Mouse (Mus musculus) sigmoid colon, adult 10 weeks (tissue): ENCODE data around the gene Nol12. TPM values are rescaled to one million over a fixed set of nuclear protein-coding genes. Genes with fewer than 3 reads are reported as not detected.

Experiments
- polyA plus RNA-seq: library from polyadenylated mRNA; stranded (reverse); fragments of 350-450 nt; fragmentation: Illumina TruSeq; extraction: RNeasy Lipid Tissue Mini Kit (QIAGEN cat#74804); gene quantifications from one replicate; pipeline ENCODE4 v1.2.3, GENCODE M21; 2014; ENCODE audit warnings: low read depth, low replicate concordance

Nol12 gene
- polyA plus RNA-seq = 1.6 TPM

DNA sequence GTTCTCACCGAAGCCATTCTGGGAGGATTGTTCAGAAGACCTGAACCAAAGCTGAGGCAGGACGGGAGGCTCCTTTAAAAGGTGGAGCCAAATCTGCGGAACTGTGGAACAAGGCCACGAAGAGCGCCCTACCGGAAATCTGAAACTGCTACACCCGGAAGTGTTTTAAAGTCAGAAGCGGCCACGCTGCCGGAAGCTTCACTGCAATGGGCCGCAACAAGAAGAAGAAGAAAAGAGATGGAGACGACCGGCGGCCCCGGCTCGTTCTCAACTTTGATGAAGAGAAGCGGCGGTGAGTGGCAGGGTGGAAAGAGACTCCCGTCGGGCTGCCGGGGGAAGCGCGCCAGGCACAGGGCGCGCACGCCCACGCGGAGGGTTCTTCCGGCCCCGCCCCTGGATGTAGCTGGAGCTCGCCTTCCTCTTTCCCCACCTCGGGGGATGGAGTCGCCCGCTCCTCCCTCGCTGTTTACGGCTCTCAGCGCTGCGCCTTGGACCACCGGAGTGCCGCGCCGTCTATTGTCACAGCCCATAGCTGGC lies at the start of gene Nol12:
Gene Nol12, plus strand, starts transcription at position 150 of the 537 bp plus-strand sequence.

GRCm38 (mm10) chr15:78899409-78899739 lies 35.4 kb upstream of the Nol12 start, which contains the start of gene Gm49510:
Gene Gm49510, plus strand, starts transcription at chr15:78899667.

GRCm38 (mm10) chr15:78899740-78900584 lies 34.8 kb upstream of the Nol12 start, which contains the start of gene Sh3bp1:
Gene Sh3bp1, plus strand, starts transcription at chr15:78899768.

DNA sequence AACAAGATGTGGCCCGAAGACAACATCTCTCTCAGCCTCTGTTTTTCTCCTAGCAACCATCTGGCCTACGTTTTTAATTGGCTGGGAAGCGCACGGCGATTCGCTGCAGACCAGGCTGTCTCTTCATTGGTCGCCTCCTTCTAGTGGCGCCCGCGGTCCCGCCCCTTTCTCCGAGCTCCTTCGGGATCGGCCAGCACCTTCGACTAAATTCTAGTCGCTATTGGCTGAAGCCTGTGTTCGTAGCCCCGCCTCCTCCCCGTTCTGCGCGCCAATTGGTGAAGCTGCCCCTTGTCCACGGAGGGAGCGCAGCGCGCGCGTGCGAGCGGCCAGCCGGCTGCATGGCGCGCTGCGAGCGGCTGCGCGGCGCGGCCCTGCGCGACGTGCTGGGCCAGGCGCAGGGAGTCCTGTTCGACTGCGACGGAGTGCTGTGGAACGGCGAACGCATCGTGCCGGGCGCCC lies 21.1 kb upstream of the Nol12 start, which contains the start of gene Pdxp:
Gene Pdxp, plus strand, starts transcription at position 288 of the 459 bp plus-strand sequence.

DNA sequence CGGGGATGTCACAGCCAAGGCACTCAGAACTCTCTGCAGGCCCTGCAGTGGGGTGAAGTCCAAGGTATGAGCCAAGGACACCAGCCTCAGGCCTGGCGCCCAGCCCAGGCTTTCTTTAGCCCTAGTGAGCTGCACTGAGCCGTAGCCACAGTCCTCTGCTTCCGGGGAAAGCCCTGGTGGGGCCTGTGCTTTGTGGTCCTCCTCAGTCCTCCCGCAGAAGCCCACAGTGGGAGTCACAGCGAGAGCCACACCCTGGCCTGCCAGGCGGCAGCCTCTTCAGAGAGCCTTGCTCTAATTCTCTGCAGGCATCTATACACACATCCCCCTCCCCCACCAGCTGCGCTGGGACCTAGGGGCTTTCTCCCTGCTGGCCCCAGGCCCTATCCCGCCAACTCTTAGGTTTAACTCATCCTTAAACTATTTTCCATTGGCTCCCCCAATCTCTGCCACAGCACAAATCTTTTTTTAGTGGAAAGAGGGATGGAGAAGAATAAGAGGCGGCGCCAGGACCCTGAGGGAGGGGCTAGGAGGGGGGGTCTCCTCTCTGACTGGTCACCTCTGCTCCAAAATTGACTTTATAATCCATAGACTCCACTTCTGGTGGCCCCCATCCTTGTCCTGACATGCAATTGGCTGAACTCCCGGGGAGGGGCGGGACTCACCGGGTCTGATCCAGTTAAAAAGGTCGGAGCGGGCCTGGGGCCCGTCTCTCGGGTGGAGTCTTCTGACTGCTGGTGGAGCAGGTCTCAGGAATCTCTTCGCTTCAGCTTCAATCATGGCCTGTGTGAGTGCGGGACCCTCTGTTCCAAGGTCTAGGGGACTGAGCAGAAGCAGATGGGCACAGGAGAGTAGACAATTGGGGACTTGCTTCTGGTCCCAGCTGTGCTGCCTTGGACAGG lies 8.5 kb upstream of the Nol12 start, which contains the start of gene Lgals1:
Gene Lgals1, plus strand, starts transcription at position 705 of the 899 bp plus-strand sequence.

GRCm38 (mm10) chr15:78947657-78948056 lies 12.9 kb downstream of the Nol12 start, which contains the start of gene Triobp:
Gene Triobp, plus strand, starts transcription at chr15:78947724.

Other genes with a start within 250 kb of the Nol12 start
- 0.13 TPM for gene Elfn2, start 216.2 kb upstream of the Nol12 start, polyA plus RNA-seq
- not detected for gene Mfng, start 161.5 kb upstream of the Nol12 start, polyA plus RNA-seq
- 0.66 TPM for gene Card10, start 131.9 kb upstream of the Nol12 start, polyA plus RNA-seq
- gene Cdc42ep1, start 92.3 kb upstream of the Nol12 start, polyA plus RNA-seq = not detected
- gene Lgals2, start 79.4 kb upstream of the Nol12 start, polyA plus RNA-seq = 0.95 TPM
- 0.66 TPM for gene Gga1, start 57.7 kb upstream of the Nol12 start, polyA plus RNA-seq
- not detected for gene Gm49510, start 35.3 kb upstream of the Nol12 start, polyA plus RNA-seq
- 0.85 TPM for gene Sh3bp1, start 35.2 kb upstream of the Nol12 start, polyA plus RNA-seq
- gene Pdxp, start 21.0 kb upstream of the Nol12 start, polyA plus RNA-seq = 0.35 TPM
- 2.7 TPM for gene Lgals1, start 8.2 kb upstream of the Nol12 start, polyA plus RNA-seq
- gene Triobp, start 12.8 kb downstream of the Nol12 start, polyA plus RNA-seq = 2.2 TPM
- gene H1f0, start 93.5 kb downstream of the Nol12 start, polyA plus RNA-seq = 206 TPM
- gene Galr3, start 107.0 kb downstream of the Nol12 start, polyA plus RNA-seq = not detected
- 1.5 TPM for gene Ankrd54, start 128.0 kb downstream of the Nol12 start, polyA plus RNA-seq
- 76.2 TPM for gene Eif3l, start 140.2 kb downstream of the Nol12 start, polyA plus RNA-seq
- 9.1 TPM for gene Micall1, start 174.0 kb downstream of the Nol12 start, polyA plus RNA-seq
- gene Polr2f, start 206.1 kb downstream of the Nol12 start, polyA plus RNA-seq = not detected
- gene 1700088E04Rik, start 206.3 kb downstream of the Nol12 start, polyA plus RNA-seq = 0.38 TPM
- gene Sox10, start 230.3 kb downstream of the Nol12 start, polyA plus RNA-seq = 0.16 TPM